Mouse (Mus musculus) spleen, adult 2 months (tissue): ENCODE measurements around the gene Srgap3.

Experiments
- CTCF ChIP-seq: fragments of 200-500 bp; IDR thresholded peaks from 2 replicates; pipeline ENCODE4 v1.5.1; 2011; ENCODE audit warnings: mild to moderate bottlenecking, inconsistent platforms; ENCODE audit not compliant: insufficient read depth, insufficient read length, insufficient replicate concordance; ENCODE audit errors: extremely low read depth
- POLR2A ChIP-seq: fragments of 200-500 bp; IDR thresholded peaks from 2 replicates; pipeline ENCODE4 v1.6.1; 2011; ENCODE audit warnings: low read depth, low read length, inconsistent platforms

DNA sequence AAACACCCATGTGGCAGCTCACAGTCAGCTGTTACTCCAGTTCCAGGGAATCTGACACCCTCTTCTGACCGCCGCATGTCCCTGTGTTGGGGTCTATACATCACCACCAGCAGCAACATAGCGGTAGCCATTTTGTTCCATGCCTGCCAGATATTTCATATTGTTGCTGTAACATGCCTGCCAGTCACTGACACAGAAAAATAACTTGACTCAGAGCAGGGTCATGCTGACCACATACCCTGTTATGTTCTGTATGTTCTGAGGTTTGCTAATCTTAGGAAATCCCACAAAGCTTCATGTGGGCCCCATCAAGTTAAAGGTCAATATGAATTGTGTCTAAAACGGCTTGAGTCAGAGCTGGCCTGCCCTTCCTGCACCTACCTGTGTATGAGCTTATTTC is 30.2 kb upstream of the Srgap3 start:
- TF ChIP-seq CTCF (no peak), POLR2A (no peak)
